Mouse (Mus musculus) myocyte (in vitro differentiated cells): ENCODE measurements at regions not wholly inside any gene's neighbourhood (a gene's known extent, or its start where the extent isn't known, plus 50 kb on each side); places are given as distances from the start of the nearest gene placed in this dataset.
"Not testable (repeated sequence)": the region's sequence is repeated elsewhere in the genome, so short reads cannot be mapped to it uniquely, and the experiment has no call there.

ENCODE experiments used
- H3K27me3 ChIP-seq: one replicate; pipeline ENCODE4 v1.6.1; 2011; ENCODE audit not compliant: control insufficient read depth, insufficient read depth, insufficient read length
- H3K36me3 ChIP-seq: one replicate; pipeline ENCODE4 v1.6.1; 2011; ENCODE audit not compliant: control insufficient read depth, insufficient read depth
- H3K4me2 ChIP-seq: one replicate; pipeline ENCODE4 v1.6.1; 2011; ENCODE audit warnings: low read depth, control low read depth
- H3K4me3 ChIP-seq: one replicate; pipeline ENCODE4 v1.5.1; 2011; ENCODE audit warnings: mild to moderate bottlenecking, control low read depth, moderate library complexity
- H3K79me2 ChIP-seq: one replicate; pipeline ENCODE4 v1.6.1; 2011; ENCODE audit not compliant: control insufficient read depth, insufficient read depth
- H3ac ChIP-seq: one replicate; pipeline ENCODE4 v1.6.1; 2011; ENCODE audit not compliant: control insufficient read depth, insufficient read length
- CEBPB ChIP-seq: IDR thresholded peaks from 2 replicates; pipeline ENCODE4 v1.6.1; 2011; ENCODE audit warnings: mild to moderate bottlenecking, moderate library complexity; ENCODE audit not compliant: poor library complexity, insufficient read depth, severe bottlenecking
- E2F4 ChIP-seq: IDR thresholded peaks from one replicate; pipeline ENCODE4 v1.6.1; 2011; ENCODE audit warnings: mild to moderate bottlenecking, control low read depth, moderate library complexity; ENCODE audit not compliant: insufficient read depth
- MAX ChIP-seq: IDR thresholded peaks from one replicate; pipeline ENCODE4 v1.6.1; 2011; ENCODE audit warnings: low read depth, mild to moderate bottlenecking, control low read depth
- MYOD1 ChIP-seq, 3 experiments: IDR thresholded peaks; one replicate each; pipeline ENCODE4 v1.6.1; 2011; ENCODE audit warnings: control low read depth in 2 of 3, low read depth in 2 of 3, mild to moderate bottlenecking in 2 of 3, moderate library complexity in 1 of 3; ENCODE audit not compliant: insufficient read length in 2 of 3, control insufficient read depth in 1 of 3
- MYOG ChIP-seq, 3 experiments: IDR thresholded peaks; one replicate each; pipeline ENCODE4 v1.6.1; 2011; ENCODE audit warnings: control low read depth in 2 of 3, low read depth in 2 of 3, mild to moderate bottlenecking in 2 of 3; ENCODE audit not compliant: insufficient read length in 2 of 3, control insufficient read depth in 1 of 3, insufficient read depth in 1 of 3
- POLR2A ChIP-seq: IDR thresholded peaks from one replicate; pipeline ENCODE4 v1.6.1; 2011; ENCODE audit warnings: low read depth, mild to moderate bottlenecking, control low read depth, moderate library complexity; ENCODE audit not compliant: insufficient read length
- POLR2AphosphoS2 ChIP-seq: IDR thresholded peaks from one replicate; pipeline ENCODE4 v1.6.1; 2011; ENCODE audit warnings: low read depth, control low read depth; ENCODE audit not compliant: insufficient read length
- REST ChIP-seq: IDR thresholded peaks from one replicate; pipeline ENCODE4 v1.6.1; 2011; ENCODE audit warnings: mild to moderate bottlenecking, control low read depth, moderate library complexity; ENCODE audit not compliant: insufficient read depth, insufficient read length
- SRF ChIP-seq: IDR thresholded peaks from one replicate; pipeline ENCODE4 v1.6.1; 2011; ENCODE audit warnings: low read depth; ENCODE audit not compliant: control insufficient read depth, insufficient read length
- TCF12 ChIP-seq: IDR thresholded peaks from one replicate; pipeline ENCODE4 v1.6.1; 2011; ENCODE audit warnings: mild to moderate bottlenecking, control low read depth; ENCODE audit not compliant: poor library complexity, insufficient read depth, severe bottlenecking
- TCF3 ChIP-seq: IDR thresholded peaks from one replicate; pipeline ENCODE4 v1.6.1; 2011; ENCODE audit warnings: low read depth, control low read depth; ENCODE audit not compliant: insufficient read length
- USF1 ChIP-seq: IDR thresholded peaks from one replicate; pipeline ENCODE4 v1.6.1; 2011; ENCODE audit warnings: low read depth, mild to moderate bottlenecking, control low read depth, moderate library complexity

GRCm38 (mm10) chr14:37425506-37425905 is 290.4 kb upstream of the Ghitm start:
- H3K36me3 ChIP-seq: no peaks in the 10 kb centered on the region
- H3K27me3 ChIP-seq: no peaks in the 10 kb centered on the region
- TF ChIP-seq TCF12 (no peak), CEBPB (no peak), MAX (no peak), MYOG (IDR thresholded peaks at IDR 0.05; ENCODE audit: control insufficient read depth in 1 of 3, insufficient read depth in 1 of 3, insufficient read length in 2 of 3, low read depth in 2 of 3) (no peak), MYOD1 (IDR thresholded peaks at IDR 0.05; ENCODE audit: control insufficient read depth in 1 of 3, insufficient read length in 2 of 3, low read depth in 2 of 3) (no peak), POLR2A (no peak), TCF3 (no peak), USF1 (no peak), SRF (no peak), POLR2AphosphoS2 (no peak), E2F4 (no peak)
- no peak overlapping the region for H3ac ChIP-seq
- H3K79me2 ChIP-seq: no peaks in the 10 kb centered on the region
- H3K4me3 ChIP-seq: no peak overlapping the region
- H3K4me2 ChIP-seq: no peak overlapping the region

GRCm38 (mm10) chr14:37421566-37421965 is 286.5 kb upstream of the Ghitm start:
- no peak overlapping the region for H3K4me2 ChIP-seq
- no peaks in the 10 kb centered on the region for H3K27me3 ChIP-seq
- no peak for TF ChIP-seq USF1
- no peak for TF ChIP-seq MYOD1 (IDR thresholded peaks at IDR 0.05; ENCODE audit: control insufficient read depth in 1 of 3, insufficient read length in 2 of 3, low read depth in 2 of 3)
- no peak for TF ChIP-seq MAX
- no peak for TF ChIP-seq POLR2A
- TF ChIP-seq E2F4: no peak
- no peak for TF ChIP-seq MYOG (IDR thresholded peaks at IDR 0.05; ENCODE audit: control insufficient read depth in 1 of 3, insufficient read depth in 1 of 3, insufficient read length in 2 of 3, low read depth in 2 of 3)
- no peak for TF ChIP-seq SRF
- TF ChIP-seq POLR2AphosphoS2: no peak
- no peak for TF ChIP-seq TCF3
- TF ChIP-seq REST: no peak
- no peak for TF ChIP-seq TCF12
- TF ChIP-seq CEBPB: no peak
- H3ac ChIP-seq: no peak overlapping the region
- H3K79me2 ChIP-seq: no peaks in the 10 kb centered on the region
- no peak overlapping the region for H3K4me3 ChIP-seq
- H3K36me3 ChIP-seq: no peaks in the 10 kb centered on the region

- not testable (repeated sequence) for H3ac ChIP-seq, H3K36me3 ChIP-seq, H3K4me2 ChIP-seq, H3K79me2 ChIP-seq, H3K27me3 ChIP-seq, H3K4me3 ChIP-seq
These were observed 277.5 kb upstream of the Ghitm start for GRCm38 (mm10) chr14:37412583-37412982.

- no peaks in the 10 kb centered on the region for H3K27me3 ChIP-seq
- no peak overlapping the region for H3K4me3 ChIP-seq
- H3K79me2 ChIP-seq: no peaks in the 10 kb centered on the region
- H3K4me2 ChIP-seq: no peak overlapping the region
- TF ChIP-seq CEBPB (no peak), E2F4 (no peak), TCF3 (no peak), MAX (no peak)
- H3ac ChIP-seq: no peak overlapping the region
- H3K36me3 ChIP-seq: no peaks in the 10 kb centered on the region
These were observed 236.9 kb upstream of the Ghitm start for GRCm38 (mm10) chr14:37371972-37372371.

GRCm38 (mm10) chr14:37361896-37362295 is 226.8 kb upstream of the Ghitm start:
- Histone ChIP-seq H3K36me3 (no peaks in the 10 kb centered on the region), H3K4me2 (no peak overlapping the region), H3K79me2 (no peaks in the 10 kb centered on the region), H3K27me3 (no peaks in the 10 kb centered on the region), H3K4me3 (no peak overlapping the region), H3ac (no peak overlapping the region)
- no peak for TF ChIP-seq MYOD1 (IDR thresholded peaks at IDR 0.05; ENCODE audit: control insufficient read depth in 1 of 3, insufficient read length in 2 of 3, low read depth in 2 of 3)
- no peak for TF ChIP-seq POLR2AphosphoS2
- TF ChIP-seq E2F4: no peak
- no peak for TF ChIP-seq MYOG (IDR thresholded peaks at IDR 0.05; ENCODE audit: control insufficient read depth in 1 of 3, insufficient read depth in 1 of 3, insufficient read length in 2 of 3, low read depth in 2 of 3)
- no peak for TF ChIP-seq POLR2A
- no peak for TF ChIP-seq REST
- no peak for TF ChIP-seq CEBPB
- TF ChIP-seq USF1: no peak
- no peak for TF ChIP-seq TCF3
- TF ChIP-seq MAX: no peak
- TF ChIP-seq TCF12: no peak
- TF ChIP-seq SRF: no peak
